Mouse (Mus musculus) stomach, postnatal 0 days (tissue): Measurements from ENCODE around the gene Olfr1378.

ENCODE experiments used
- CTCF ChIP-seq: IDR thresholded peaks from 2 replicates; pipeline ENCODE4 v1.5.1; 2016; ENCODE audit warnings: antibody characterized with exemption, low read depth, mild to moderate bottlenecking, moderate library complexity
- EP300 ChIP-seq: optimal IDR thresholded peaks from 2 replicates; pipeline ENCODE3; 2016; ENCODE audit warnings: antibody characterized with exemption

DNA sequence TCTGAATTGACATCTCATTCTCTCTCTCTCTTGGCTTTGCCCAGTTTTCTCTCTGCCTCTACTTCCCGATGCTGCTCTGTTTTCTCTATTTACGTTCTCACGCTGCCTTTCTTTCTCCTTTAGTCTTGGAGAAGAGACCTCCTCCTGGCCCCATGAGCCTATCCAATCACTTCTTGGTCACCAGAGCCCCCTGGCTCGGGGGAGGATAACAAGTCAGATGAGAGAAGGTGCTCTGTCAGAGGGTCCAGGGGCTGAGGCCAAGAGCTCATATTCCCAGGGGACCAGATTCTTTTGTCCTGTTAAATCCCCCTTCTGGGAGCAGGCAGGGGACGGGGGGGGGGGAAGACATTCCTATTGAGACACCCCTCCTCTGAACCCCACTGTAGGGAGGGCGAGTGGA lies 12.7 kb upstream of the Olfr1378 start, which contains the start of gene Prop1:
- TF ChIP-seq CTCF (no peak), EP300 (no peak)
